Mouse (Mus musculus) heart, adult 2 months (tissue): ENCODE results near the gene Slc50a1.

ENCODE experiments used
- CTCF ChIP-seq: fragments of 200-600 bp; IDR thresholded peaks from 2 replicates; pipeline ENCODE4 v1.8.1; 2022; ENCODE audit warnings: antibody characterized with exemption, mild to moderate bottlenecking, moderate library complexity
- POLR2A ChIP-seq: fragments of 200-500 bp; IDR thresholded peaks from 2 replicates; pipeline ENCODE4 v1.6.1; 2011; ENCODE audit warnings: mild to moderate bottlenecking, low read depth, low read length, control low read depth; ENCODE audit not compliant: insufficient read depth

DNA sequence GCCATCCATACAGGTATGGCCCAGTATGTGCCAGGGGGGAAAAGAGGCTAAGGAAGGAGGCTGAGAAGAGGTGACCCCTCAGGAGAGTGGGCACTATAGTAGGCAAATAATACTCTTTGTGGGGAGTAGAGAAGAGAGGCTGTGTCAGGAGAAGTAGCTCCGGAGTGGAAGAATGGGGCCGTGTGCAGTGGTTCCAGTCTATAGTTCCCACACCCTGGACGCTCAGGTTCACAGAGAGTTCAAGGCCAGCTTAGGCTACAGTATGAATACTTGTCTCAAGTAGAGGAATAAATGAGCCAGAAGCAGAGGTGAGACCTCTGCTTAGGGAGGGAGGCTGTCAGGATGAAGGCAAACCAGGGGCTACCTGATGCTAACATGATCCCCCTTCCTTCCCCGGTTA is 41.1 kb downstream of the Slc50a1 start:
- TF ChIP-seq CTCF (no peak), POLR2A (no peak)
